Mouse (Mus musculus) intestine, embryonic 14.5 days (tissue): Measurements from ENCODE around the gene Psmd5. TPM values are rescaled to one million over a fixed set of nuclear protein-coding genes. Genes with fewer than 3 reads are reported as not detected.

Source experiments
- ATAC-seq: fragments of 200-750 bp; cut with Nextera tagmentation; replicated peaks from 2 replicates; pipeline ENCODE4 v1.8.0; 2017; ENCODE audit warnings: low read depth, moderate number of reproducible peaks, moderate TSS enrichment, moderate library complexity; ENCODE audit not compliant: low FRiP score, low TSS enrichment
- DNase-seq: peaks from one replicate; pipeline ENCODE4 v3.0.0-alpha.2; 2018; ENCODE audit warnings: low spot score
- H3K27ac ChIP-seq: fragments of 300-500 bp; sonication (generic); 2 replicates; pipeline ENCODE4 v1.5.1; 2014; ENCODE audit warnings: low read depth, mild to moderate bottlenecking, control low read depth
- H3K27me3 ChIP-seq: fragments of 300-500 bp; sonication (generic); replicated peaks from 2 replicates; pipeline ENCODE4 v1.6.1; 2014; ENCODE audit warnings: low read length, control low read depth; ENCODE audit not compliant: control insufficient read depth, insufficient read depth
- H3K36me3 ChIP-seq: fragments of 300-500 bp; sonication (generic); 2 replicates; pipeline ENCODE4 v1.6.1; 2014; ENCODE audit warnings: low read length, control low read depth; ENCODE audit not compliant: control insufficient read depth, insufficient read depth
- H3K4me1 ChIP-seq: fragments of 300-500 bp; sonication (generic); replicated peaks from 2 replicates; pipeline ENCODE4 v1.6.1; 2014; ENCODE audit warnings: low read length, control low read depth, mixed read lengths; ENCODE audit not compliant: control insufficient read depth, insufficient read depth
- H3K4me2 ChIP-seq: fragments of 300-500 bp; sonication (generic); 2 replicates; pipeline ENCODE4 v1.6.1; 2014; ENCODE audit warnings: low read length
- H3K4me3 ChIP-seq: fragments of 300-500 bp; sonication (generic); 2 replicates; pipeline ENCODE4 v1.5.1; 2014; ENCODE audit warnings: low read depth, low read length, control low read depth, mixed read lengths
- H3K9ac ChIP-seq: fragments of 300-500 bp; sonication (generic); 2 replicates; pipeline ENCODE4 v1.6.1; 2014; ENCODE audit warnings: mild to moderate bottlenecking, low read length
- H3K9me3 ChIP-seq: fragments of 300-500 bp; sonication (generic); 2 replicates; pipeline ENCODE4 v1.6.1; 2016; ENCODE audit warnings: low read length, control low read depth; ENCODE audit not compliant: control insufficient read depth
- WGBS: fragments of 180-500 bp; shearing (Covaris S2); extraction: QIAGEN DNeasy Blood & Tissue Kit; methylation state at CpG from one replicate; pipeline ENCODE4 v1.1.7; 2014; 5-methylcytosine and 5-hydroxymethylcytosine counted together
- polyA plus RNA-seq: library from polyadenylated mRNA; unstranded; fragments of >200 nt; fragmentation: Nextera tagmentation; extraction: Ambion mirVana; gene quantifications from 2 replicates; pipeline ENCODE4 v1.2.1, GENCODE M21; 2014

The Psmd5 gene
- polyA plus RNA-seq, result 111 and 113 TPM in 2 replicates

- DNase-seq (no peak), ATAC-seq (no peak)
- Histone ChIP-seq H3K4me1 (peaks cover 8% of the 10 kb centered on the region), H3K36me3 (no peaks in the 10 kb centered on the region), H3K4me2 (peak within 1 kb of the TSS; percentile 40), H3K27me3 (peaks cover 16% of the 10 kb centered on the region), H3K27ac (no peak within 1 kb of the TSS), H3K9ac (no peak within 1 kb of the TSS), H3K9me3 (no peaks in the 10 kb centered on the region), H3K4me3 (peak within 1 kb of the TSS; percentile 6; the same call in 1 of the 2 replicates)
- 10% methylated on average over 8 of the region's 8 CpGs for WGBS
Observed at GRCm38 (mm10) chr2:34874816-34875345, at the start of gene Psmd5. TSS of gene Psmd5 (minus strand) at chr2:34874968.

GRCm38 (mm10) chr2:34922729-34923128, 48.0 kb upstream of the Psmd5 start:
- Histone ChIP-seq H3K27me3 (no peaks in the 10 kb centered on the region), H3K4me1 (no peaks in the 10 kb centered on the region), H3K4me3 (no peak overlapping the region), H3K27ac (no peak overlapping the region), H3K4me2 (no peak overlapping the region), H3K9me3 (no peaks in the 10 kb centered on the region), H3K36me3 (no peaks in the 10 kb centered on the region), H3K9ac (no peak overlapping the region)
- 11% methylated on average over 2 of the region's 2 CpGs for WGBS
- ATAC-seq, result no peak
- DNase-seq, result no peak

GRCm38 (mm10) chr2:34920144-34920543, 45.4 kb upstream of the Psmd5 start:
- 36% methylated on average over 2 of the region's 2 CpGs for WGBS

GRCm38 (mm10) chr2:34915103-34915502, 40.3 kb upstream of the Psmd5 start:
- Histone ChIP-seq H3K36me3 (no peaks in the 10 kb centered on the region), H3K4me1 (peaks cover 6% of the 10 kb centered on the region; the same call in 1 of the 2 replicates), H3K4me2 (no peak overlapping the region; the same call in 1 of the 2 replicates), H3K27ac (peak overlapping the region; percentile 27; the same call in 1 of the 2 replicates), H3K9ac (no peak overlapping the region), H3K4me3 (no peak overlapping the region), H3K27me3 (peaks cover 17% of the 10 kb centered on the region; the same call in 1 of the 2 replicates), H3K9me3 (no peaks in the 10 kb centered on the region)
- ATAC-seq, result no peak
- DNase-seq, result peak; percentile 60
- WGBS, result 55% methylated on average over 2 of the region's 2 CpGs

More at GRCm38 (mm10) chr2:34920144-34920543, 45.4 kb upstream of the Psmd5 start:
- no peak for ATAC-seq
- no peaks in the 10 kb centered on the region for H3K36me3 ChIP-seq
- no peak overlapping the region for H3K4me3 ChIP-seq
- H3K27me3 ChIP-seq, result no peaks in the 10 kb centered on the region
- H3K4me2 ChIP-seq, result no peak overlapping the region
- H3K9ac ChIP-seq, result no peak overlapping the region
- DNase-seq, result no peak
- no peaks in the 10 kb centered on the region; the same call in 1 of the 2 replicates for H3K4me1 ChIP-seq
- no peak overlapping the region for H3K27ac ChIP-seq
- no peaks in the 10 kb centered on the region for H3K9me3 ChIP-seq

GRCm38 (mm10) chr2:34914823-34915082, 40.0 kb upstream of the Psmd5 start:
- Histone ChIP-seq H3K27me3 (peaks cover 17% of the 10 kb centered on the region; the same call in 1 of the 2 replicates), H3K4me1 (peaks cover 6% of the 10 kb centered on the region; the same call in 1 of the 2 replicates), H3K4me3 (no peak overlapping the region), H3K36me3 (no peaks in the 10 kb centered on the region), H3K9ac (no peak overlapping the region), H3K9me3 (no peaks in the 10 kb centered on the region), H3K4me2 (peak overlapping the region; percentile 65), H3K27ac (peak overlapping the region; percentile 27; the same call in 1 of the 2 replicates)
- no peak for DNase-seq
- ATAC-seq, result peak; percentile 58; the same call in 1 of the 2 replicates
- 17% methylated on average over 2 of the region's 2 CpGs for WGBS

- peaks cover 6% of the 10 kb centered on the region; the same call in 1 of the 2 replicates for H3K4me1 ChIP-seq
- H3K27me3 ChIP-seq, result peaks cover 17% of the 10 kb centered on the region; the same call in 1 of the 2 replicates
- DNase-seq (no peak), ATAC-seq (peak; percentile 73)
- no peaks in the 10 kb centered on the region for H3K36me3 ChIP-seq
- peak overlapping the region; percentile 65 for H3K4me2 ChIP-seq
- H3K4me3 ChIP-seq, result peak overlapping the region; percentile 45
- no peaks in the 10 kb centered on the region for H3K9me3 ChIP-seq
- H3K9ac ChIP-seq, result peak overlapping the region; percentile 42
- peak overlapping the region; percentile 27; the same call in 1 of the 2 replicates for H3K27ac ChIP-seq
- WGBS, result 3% methylated on average over 41 of the region's 50 CpGs
Observed at GRCm38 (mm10) chr2:34914069-34914822, 39.5 kb upstream of the Psmd5 start.

GRCm38 (mm10) chr2:34913218-34914068, 38.7 kb upstream of the Psmd5 start, which contains the start of gene Phf19:
TSS of gene Phf19 (minus strand) at chr2:34914026.
- Histone ChIP-seq H3K4me1 (peaks cover 6% of the 10 kb centered on the region; the same call in 1 of the 2 replicates), H3K4me3 (peak within 1 kb of the TSS; percentile 45), H3K9ac (peak within 1 kb of the TSS; percentile 42), H3K27me3 (peaks cover 17% of the 10 kb centered on the region; the same call in 1 of the 2 replicates), H3K27ac (peak within 1 kb of the TSS; percentile 27; the same call in 1 of the 2 replicates), H3K9me3 (no peaks in the 10 kb centered on the region), H3K36me3 (no peaks in the 10 kb centered on the region), H3K4me2 (peak within 1 kb of the TSS; percentile 65)
- ATAC-seq, result peak; percentile 49
- DNase-seq, result peak; percentile 74
- under 1% methylated on average over 63 of the region's 64 CpGs for WGBS

GRCm38 (mm10) chr2:34912613-34913012, 37.8 kb upstream of the Psmd5 start:
- no peaks in the 10 kb centered on the region for H3K9me3 ChIP-seq
- 0 out of 2 replicates have a peak overlapping the region, but pooled peaks have one; percentile 45 for H3K4me3 ChIP-seq
- H3K9ac ChIP-seq, result 0 out of 2 replicates have a peak overlapping the region, but pooled peaks have one; percentile 4
- ATAC-seq, result no peak
- WGBS, result 39% methylated on average over 7 of the region's 7 CpGs
- H3K4me2 ChIP-seq, result peak overlapping the region; percentile 65
- peaks cover 6% of the 10 kb centered on the region; the same call in 1 of the 2 replicates for H3K4me1 ChIP-seq
- H3K36me3 ChIP-seq, result no peaks in the 10 kb centered on the region
- no peak overlapping the region for H3K27ac ChIP-seq
- DNase-seq, result no peak
- peaks cover 17% of the 10 kb centered on the region; the same call in 1 of the 2 replicates for H3K27me3 ChIP-seq
